Mouse (Mus musculus) liver, embryonic 13.5 days (tissue): ENCODE measurements at regions not wholly inside any gene's neighbourhood (a gene's known extent, or its start where the extent isn't known, plus 50 kb on each side); places are given as distances from the start of the nearest gene placed in this dataset.

Experiments
- ATAC-seq: fragments of 200-750 bp; cut with Nextera tagmentation; 2 replicates; pipeline ENCODE4 v1.8.0; 2017; ENCODE audit warnings: low read depth, mild to moderate bottlenecking, moderate number of reproducible peaks, moderate library complexity
- DNase-seq: peaks from one replicate; pipeline ENCODE4 v3.0.0; 2022
- H3K27ac ChIP-seq: fragments of 300-500 bp; sonication (generic); 2 replicates; pipeline ENCODE4 v1.5.1; 2015; ENCODE audit warnings: moderate library complexity, mild to moderate bottlenecking, inconsistent platforms
- H3K27me3 ChIP-seq: fragments of 300-500 bp; sonication (generic); 2 replicates; pipeline ENCODE4 v1.6.1; 2015; ENCODE audit warnings: mild to moderate bottlenecking, inconsistent platforms
- H3K36me3 ChIP-seq: fragments of 300-500 bp; sonication (generic); 2 replicates; pipeline ENCODE4 v1.6.1; 2015; ENCODE audit warnings: mild to moderate bottlenecking, inconsistent platforms
- H3K4me1 ChIP-seq: fragments of 300-500 bp; sonication (generic); replicated peaks from 2 replicates; pipeline ENCODE4 v1.6.1; 2015; ENCODE audit warnings: inconsistent platforms
- H3K4me2 ChIP-seq: fragments of 300-500 bp; sonication (generic); 2 replicates; pipeline ENCODE4 v1.6.1; 2015; ENCODE audit warnings: inconsistent platforms, mild to moderate bottlenecking, moderate library complexity
- H3K4me3 ChIP-seq: fragments of 300-500 bp; sonication (generic); replicated peaks from 2 replicates; pipeline ENCODE4 v1.5.1; 2015; ENCODE audit warnings: mild to moderate bottlenecking, inconsistent platforms
- H3K9ac ChIP-seq: fragments of 300-500 bp; sonication (generic); 2 replicates; pipeline ENCODE4 v1.6.1; 2015; ENCODE audit warnings: mild to moderate bottlenecking, inconsistent platforms
- H3K9me3 ChIP-seq: fragments of 300-500 bp; sonication (generic); replicated peaks from 2 replicates; pipeline ENCODE4 v1.6.1; 2016; ENCODE audit warnings: inconsistent platforms
- WGBS: fragments of 180-500 bp; shearing (Covaris S2); methylation state at CpG from one replicate; pipeline ENCODE4 v1.1.7; 2015; ENCODE audit not compliant: insufficient replicate concordance; 5-methylcytosine and 5-hydroxymethylcytosine counted together

DNA sequence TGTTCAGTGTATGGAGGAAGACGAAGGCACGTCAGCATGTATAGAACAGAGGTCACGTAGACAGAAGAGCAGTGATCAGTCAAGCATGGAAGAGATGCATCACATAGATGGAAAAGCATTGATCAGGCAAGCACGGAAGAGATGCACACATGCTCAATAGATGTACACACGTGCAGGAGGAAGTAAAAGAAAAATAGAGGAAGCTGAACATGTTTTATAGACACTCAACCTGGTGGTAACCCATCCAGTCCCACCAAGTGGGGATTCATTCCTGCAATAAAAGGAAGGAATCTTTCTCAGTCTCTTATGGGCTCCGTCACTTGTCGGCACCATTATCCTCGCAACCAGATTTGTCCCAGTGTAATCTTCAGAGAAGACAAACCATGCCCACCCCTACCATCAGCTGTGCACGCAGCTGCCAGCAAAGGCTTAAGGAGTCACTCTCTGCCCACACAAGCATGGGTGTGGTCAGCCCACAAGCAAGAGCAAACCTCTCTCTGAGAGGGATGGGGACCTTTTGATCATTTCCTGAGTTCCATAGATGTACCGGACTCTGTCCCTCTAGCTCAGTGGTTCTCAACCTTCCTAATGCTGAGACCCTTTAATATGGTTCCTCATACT, 108.3 kb upstream of the Cdc42ep3 start:
- Histone ChIP-seq H3K4me1 (no peaks in the 10 kb centered on the region), H3K4me3 (no peak overlapping the region), H3K9ac (no peak overlapping the region), H3K4me2 (no peak overlapping the region), H3K27me3 (no peaks in the 10 kb centered on the region), H3K36me3 (no peaks in the 10 kb centered on the region), H3K9me3 (no peaks in the 10 kb centered on the region), H3K27ac (no peak overlapping the region)
- ATAC-seq (no peak), DNase-seq (no peak)
- 69% methylated on average over 10 of the region's 10 CpGs for WGBS

DNA sequence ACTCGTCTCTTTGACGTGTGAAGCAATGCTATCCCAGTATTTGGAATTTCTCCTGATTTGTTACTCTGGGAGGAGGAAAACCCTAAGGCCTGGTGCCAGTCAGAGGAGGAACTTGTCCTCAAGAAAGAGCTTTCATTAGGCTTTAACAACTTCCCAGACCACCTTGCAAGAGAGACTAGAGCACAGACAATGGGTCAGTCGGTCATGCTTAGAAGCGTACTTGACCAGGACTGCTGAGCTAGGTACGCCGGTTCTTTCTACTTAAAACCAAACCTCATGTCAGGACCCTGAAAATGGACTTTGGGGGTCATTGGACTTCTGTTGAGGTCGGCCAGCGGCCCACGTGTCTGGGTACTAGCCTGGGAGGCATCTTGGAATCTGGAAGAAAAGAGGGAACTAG, 110.8 kb upstream of the Cdc42ep3 start:
- Histone ChIP-seq H3K9me3 (no peaks in the 10 kb centered on the region), H3K4me1 (no peaks in the 10 kb centered on the region), H3K9ac (no peak overlapping the region), H3K27me3 (no peaks in the 10 kb centered on the region), H3K36me3 (no peaks in the 10 kb centered on the region), H3K27ac (no peak overlapping the region), H3K4me2 (no peak overlapping the region), H3K4me3 (no peak overlapping the region)
- WGBS = 85% methylated on average over 9 of the region's 9 CpGs
- DNase-seq = no peak
- ATAC-seq = no peak

DNA sequence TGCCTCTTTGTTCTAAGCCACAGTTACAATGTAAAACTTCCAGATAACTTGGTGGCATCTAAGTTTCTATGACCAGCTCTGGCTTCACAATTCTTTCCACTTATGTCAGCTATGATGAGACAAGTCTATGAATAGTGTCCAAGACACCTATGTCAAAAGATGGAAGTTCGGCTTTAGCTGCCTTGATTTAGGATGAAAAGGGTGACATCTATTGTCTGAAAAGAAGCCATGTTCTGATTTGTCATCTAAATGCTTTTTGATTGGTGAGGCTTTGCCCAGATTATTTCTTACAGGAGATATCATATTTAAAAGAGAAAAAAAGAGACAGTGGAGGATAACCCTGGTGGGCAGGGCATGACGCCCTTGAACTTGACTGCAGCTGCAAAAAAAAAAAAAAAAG, 116.7 kb upstream of the Cdc42ep3 start:
- H3K4me3 ChIP-seq = no peak overlapping the region
- DNase-seq (no peak), ATAC-seq (no peak)
- no peaks in the 10 kb centered on the region for H3K9me3 ChIP-seq
- no peak overlapping the region for H3K27ac ChIP-seq
- no peaks in the 10 kb centered on the region for H3K36me3 ChIP-seq
- no peak overlapping the region for H3K9ac ChIP-seq
- H3K4me1 ChIP-seq = no peaks in the 10 kb centered on the region
- no peaks in the 10 kb centered on the region for H3K27me3 ChIP-seq
- H3K4me2 ChIP-seq = no peak overlapping the region
- WGBS = 61% methylated on average over 2 of the region's 2 CpGs

DNA sequence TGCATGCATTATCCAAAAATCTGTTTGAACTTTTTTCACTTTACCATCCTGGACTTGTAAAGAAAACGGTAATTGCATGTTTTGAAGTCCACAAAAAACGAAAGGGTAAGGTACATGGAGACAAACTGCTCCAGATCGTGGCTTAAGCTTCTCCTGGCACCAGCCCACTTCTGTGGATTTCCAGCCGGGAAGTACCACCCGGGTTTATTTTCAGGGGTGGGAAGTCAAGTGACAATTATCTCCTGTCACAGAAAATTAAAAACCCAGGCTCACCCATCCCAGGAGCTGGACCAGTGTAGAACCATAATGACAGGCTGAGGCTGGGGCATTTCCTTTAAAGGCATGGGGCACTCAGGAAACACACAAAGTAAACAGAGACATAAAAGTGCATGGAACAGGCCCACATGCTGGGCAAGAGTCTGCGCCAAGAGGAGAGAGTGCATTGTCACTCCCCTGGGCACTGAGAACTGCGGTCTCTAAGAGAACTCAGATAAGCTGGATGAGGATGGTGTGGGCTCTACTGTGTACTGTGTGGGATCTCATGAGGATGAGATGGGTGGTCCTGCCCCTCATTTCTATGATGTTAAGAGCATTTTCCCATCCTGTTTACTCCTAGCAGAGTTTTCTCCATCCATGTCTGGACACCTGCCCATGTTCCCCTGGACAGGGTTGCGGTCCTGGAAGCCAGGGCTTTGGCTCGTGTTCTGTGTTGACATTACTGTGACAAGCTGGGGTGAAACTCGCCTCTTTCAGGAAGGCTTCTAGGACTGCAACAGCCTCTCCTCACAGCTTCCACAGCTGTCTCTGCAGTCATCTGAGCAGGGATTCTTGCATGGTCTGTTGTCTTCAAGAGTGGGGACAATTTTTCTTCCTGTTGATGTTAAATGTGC, 117.5 kb upstream of the Cdc42ep3 start:
- H3K4me3 ChIP-seq = no peak overlapping the region
- WGBS = 51% methylated on average over 10 of the region's 10 CpGs
- no peak for DNase-seq
- no peak for ATAC-seq
- H3K9ac ChIP-seq = no peak overlapping the region
- H3K27ac ChIP-seq = no peak overlapping the region
- no peaks in the 10 kb centered on the region for H3K36me3 ChIP-seq
- no peaks in the 10 kb centered on the region for H3K9me3 ChIP-seq
- no peaks in the 10 kb centered on the region for H3K27me3 ChIP-seq
- no peak overlapping the region for H3K4me2 ChIP-seq
- H3K4me1 ChIP-seq = no peaks in the 10 kb centered on the region

DNA sequence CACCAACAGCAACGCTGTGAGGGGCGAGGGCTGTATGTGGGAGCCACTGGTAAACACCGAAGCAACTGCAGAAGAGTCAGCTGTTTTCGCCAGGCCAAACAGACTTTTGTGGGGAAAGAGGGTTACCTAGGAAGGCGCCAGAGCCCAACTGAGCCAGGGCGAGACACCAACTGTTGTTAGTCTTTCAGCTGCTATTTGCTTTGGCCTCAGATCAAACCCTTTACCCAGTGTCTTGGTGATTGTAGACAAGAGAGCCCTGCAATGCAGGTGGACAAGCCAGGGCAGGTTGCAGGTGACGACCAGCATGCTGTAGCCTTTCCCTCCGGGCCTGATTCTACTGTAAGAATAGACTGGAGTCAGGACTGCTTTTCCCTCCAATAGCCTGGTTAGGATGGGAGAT, 121.8 kb upstream of the Cdc42ep3 start:
- no peaks in the 10 kb centered on the region for H3K27me3 ChIP-seq
- H3K4me2 ChIP-seq = no peak overlapping the region
- H3K9me3 ChIP-seq = no peaks in the 10 kb centered on the region
- WGBS = 67% methylated on average over 8 of the region's 8 CpGs
- H3K4me3 ChIP-seq = no peak overlapping the region
- H3K9ac ChIP-seq = no peak overlapping the region
- H3K36me3 ChIP-seq = no peaks in the 10 kb centered on the region
- DNase-seq = no peak
- H3K4me1 ChIP-seq = no peaks in the 10 kb centered on the region
- no peak overlapping the region for H3K27ac ChIP-seq
- no peak for ATAC-seq

DNA sequence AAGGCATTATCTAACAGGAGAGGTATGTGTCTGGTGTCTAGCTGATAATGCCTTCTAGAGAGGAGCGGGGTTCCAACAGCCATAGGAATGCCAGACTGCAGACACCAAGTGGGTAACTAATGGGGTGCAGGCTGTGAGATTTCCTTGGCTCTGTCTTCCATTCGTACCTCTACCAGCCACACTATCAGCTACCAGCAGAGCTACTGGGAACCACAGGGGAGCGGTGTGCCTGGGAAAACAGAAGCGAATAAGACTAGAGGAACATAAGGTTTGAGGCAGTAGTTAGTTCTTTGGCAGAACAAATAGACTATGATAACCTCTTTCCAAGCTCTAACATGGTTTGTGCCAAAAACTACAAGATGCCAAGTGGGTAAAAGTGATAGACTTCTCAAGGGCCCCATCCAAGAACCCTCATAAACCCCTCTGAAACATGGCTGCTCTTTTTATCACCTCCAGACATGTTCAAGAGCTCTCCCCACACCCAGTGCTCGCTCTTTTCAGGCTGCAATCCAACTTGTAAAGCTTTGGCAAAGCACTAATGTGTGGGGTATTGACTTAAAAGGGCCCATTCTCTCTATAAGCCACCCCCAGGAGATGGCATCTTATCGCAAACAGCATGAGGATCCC, 126.3 kb upstream of the Cdc42ep3 start:
- H3K27me3 ChIP-seq = no peaks in the 10 kb centered on the region
- H3K4me2 ChIP-seq = no peak overlapping the region
- ATAC-seq (no peak), DNase-seq (no peak)
- H3K9ac ChIP-seq = no peak overlapping the region
- H3K4me3 ChIP-seq = no peak overlapping the region
- H3K36me3 ChIP-seq = no peaks in the 10 kb centered on the region
- 52% methylated on average over 6 of the region's 6 CpGs for WGBS
- H3K9me3 ChIP-seq = no peaks in the 10 kb centered on the region
- no peak overlapping the region for H3K27ac ChIP-seq
- no peaks in the 10 kb centered on the region for H3K4me1 ChIP-seq

DNA sequence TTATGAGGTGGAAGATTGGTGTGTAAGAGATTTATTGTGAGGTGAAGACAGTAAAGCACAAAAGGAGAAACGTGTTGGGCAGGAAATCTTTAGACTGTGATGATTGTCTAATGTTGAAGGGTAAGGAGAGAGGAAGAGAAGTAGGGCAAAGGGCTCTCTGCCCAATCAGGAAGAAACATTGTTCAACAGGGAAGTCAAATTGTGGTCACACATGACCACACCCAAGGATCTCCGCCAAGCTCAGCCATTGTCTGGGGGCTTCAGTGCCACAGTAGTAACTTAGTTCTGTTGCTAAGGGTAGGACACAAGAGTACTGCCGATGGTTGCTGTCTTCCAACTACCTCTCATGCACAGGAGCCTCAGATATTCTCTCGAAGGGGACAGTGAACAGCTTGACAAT, 127.0 kb upstream of the Cdc42ep3 start:
- Histone ChIP-seq H3K4me3 (no peak overlapping the region), H3K27ac (no peak overlapping the region), H3K9me3 (no peaks in the 10 kb centered on the region), H3K4me2 (no peak overlapping the region), H3K36me3 (no peaks in the 10 kb centered on the region), H3K4me1 (no peaks in the 10 kb centered on the region), H3K9ac (no peak overlapping the region), H3K27me3 (no peaks in the 10 kb centered on the region)
- DNase-seq = no peak
- 44% methylated on average over 4 of the region's 4 CpGs for WGBS
- ATAC-seq = no peak

DNA sequence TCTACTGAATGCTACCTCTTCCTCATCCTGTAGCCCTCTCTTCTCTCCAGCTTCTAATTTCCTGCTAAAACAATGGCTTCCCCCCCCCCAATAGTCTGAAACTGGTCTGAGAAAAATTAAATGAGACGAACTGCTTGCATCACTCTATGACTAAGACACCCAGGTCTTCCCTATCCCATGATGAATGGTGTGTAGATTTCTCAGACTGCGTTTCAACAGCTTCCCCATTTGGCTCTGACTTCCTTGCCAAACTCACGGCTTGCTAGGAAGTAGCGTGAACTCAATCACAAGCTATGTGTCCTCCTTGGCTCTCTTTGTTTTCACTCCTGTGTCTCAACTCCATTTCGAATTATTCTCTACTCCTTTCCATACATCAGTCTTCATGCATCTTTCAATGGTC, 126.4 kb upstream of the Rmdn2 start:
- Histone ChIP-seq H3K27ac (no peak overlapping the region), H3K9me3 (no peaks in the 10 kb centered on the region), H3K27me3 (no peaks in the 10 kb centered on the region), H3K4me1 (no peaks in the 10 kb centered on the region), H3K4me3 (no peak overlapping the region), H3K36me3 (no peaks in the 10 kb centered on the region), H3K4me2 (no peak overlapping the region), H3K9ac (no peak overlapping the region)
- ATAC-seq = no peak
- 38% methylated on average over 5 of the region's 5 CpGs for WGBS
- no peak for DNase-seq

DNA sequence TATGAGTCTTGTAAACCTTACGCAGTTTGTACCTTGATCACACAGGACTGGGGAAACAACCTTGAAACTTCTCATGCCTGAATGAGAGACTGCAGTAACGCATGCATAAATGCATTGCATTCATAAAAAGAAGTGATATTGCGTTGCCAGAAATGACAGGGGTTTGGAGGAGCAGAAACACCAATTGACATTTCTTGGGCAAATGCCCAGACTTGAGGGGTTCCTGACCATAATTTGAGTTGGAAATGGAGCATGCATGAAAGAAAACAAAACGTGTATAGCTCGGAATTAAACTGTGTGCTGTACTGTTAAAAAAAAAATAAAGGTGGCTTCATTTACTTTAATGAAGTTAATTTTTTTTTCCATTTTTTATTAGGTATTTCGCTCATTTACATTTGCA, 122.4 kb upstream of the Rmdn2 start:
- H3K27ac ChIP-seq = no peak overlapping the region
- no peaks in the 10 kb centered on the region for H3K36me3 ChIP-seq
- H3K9me3 ChIP-seq = no peaks in the 10 kb centered on the region
- DNase-seq (no peak), ATAC-seq (no peak)
- H3K4me3 ChIP-seq = no peak overlapping the region
- no peak overlapping the region for H3K9ac ChIP-seq
- H3K4me1 ChIP-seq = no peaks in the 10 kb centered on the region
- H3K27me3 ChIP-seq = no peaks in the 10 kb centered on the region
- WGBS = 62% methylated on average over 6 of the region's 6 CpGs
- no peak overlapping the region for H3K4me2 ChIP-seq

DNA sequence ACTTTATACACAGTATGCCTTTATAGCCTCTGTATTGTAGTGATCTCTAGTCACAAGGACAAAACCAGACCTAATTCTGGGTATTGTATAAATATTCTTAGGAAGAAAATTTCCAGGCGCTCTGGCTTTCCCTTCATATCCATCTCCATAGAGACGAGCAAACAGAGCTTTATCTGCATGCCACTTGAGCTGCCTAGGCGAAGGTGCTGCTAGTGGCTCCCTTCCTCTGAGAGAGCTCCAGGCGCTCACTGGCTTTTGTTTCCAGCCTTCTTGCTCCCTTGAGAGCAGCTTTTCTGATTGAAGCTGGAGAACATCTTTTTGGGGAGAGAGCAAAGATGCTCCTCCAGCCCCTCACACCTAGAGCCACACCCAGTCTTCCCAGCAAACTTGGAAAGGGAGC, 114.0 kb upstream of the Rmdn2 start:
- Histone ChIP-seq H3K27ac (no peak overlapping the region), H3K4me2 (no peak overlapping the region), H3K27me3 (no peaks in the 10 kb centered on the region), H3K4me1 (no peaks in the 10 kb centered on the region), H3K4me3 (no peak overlapping the region), H3K9ac (no peak overlapping the region), H3K9me3 (no peaks in the 10 kb centered on the region), H3K36me3 (no peaks in the 10 kb centered on the region)
- 48% methylated on average over 4 of the region's 4 CpGs for WGBS
- ATAC-seq (no peak), DNase-seq (no peak)

DNA sequence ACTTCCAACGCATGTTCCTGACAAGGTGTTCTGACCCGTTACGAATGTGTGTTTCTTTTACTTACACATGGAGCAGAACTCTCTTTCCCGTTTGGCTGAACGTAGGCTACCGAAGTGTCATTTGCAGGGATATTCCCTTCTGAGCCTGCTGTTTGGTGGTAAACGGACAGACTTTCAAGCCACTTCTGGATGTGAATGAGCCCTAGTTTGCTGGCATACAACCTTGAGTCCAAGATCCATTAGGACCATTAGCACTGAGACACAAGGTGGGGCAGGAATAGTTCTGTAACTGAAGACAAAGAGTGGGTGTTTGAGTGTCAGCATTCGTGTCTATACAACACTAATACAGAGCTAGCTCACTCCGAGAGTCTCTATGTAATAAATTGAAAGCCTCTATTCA, 113.3 kb upstream of the Rmdn2 start:
- no peaks in the 10 kb centered on the region for H3K9me3 ChIP-seq
- no peak overlapping the region for H3K9ac ChIP-seq
- H3K4me3 ChIP-seq = no peak overlapping the region
- no peak overlapping the region for H3K4me2 ChIP-seq
- no peaks in the 10 kb centered on the region for H3K4me1 ChIP-seq
- H3K27me3 ChIP-seq = no peaks in the 10 kb centered on the region
- H3K27ac ChIP-seq = no peak overlapping the region
- no peak for DNase-seq
- ATAC-seq = no peak
- 77% methylated on average over 9 of the region's 9 CpGs for WGBS
- no peaks in the 10 kb centered on the region for H3K36me3 ChIP-seq
